Mouse (Mus musculus) duodenum, adult 2 months (tissue): Measurements from ENCODE around the gene Ano5. TPM values are rescaled to one million over a fixed set of nuclear protein-coding genes. Genes with fewer than 3 reads are reported as not detected.

Source experiments
- polyA plus RNA-seq: library from polyadenylated mRNA; depleted of rRNA; stranded (reverse); fragments of >200 nt; gene quantifications from 2 replicates; pipeline ENCODE4 v1.2.3, GENCODE M21; 2012; ENCODE audit warnings: low replicate concordance; rRNA removed

Ano5 gene
- polyA plus RNA-seq = 0.01 TPM in 1 of 2 replicates, not detected in the other

DNA sequence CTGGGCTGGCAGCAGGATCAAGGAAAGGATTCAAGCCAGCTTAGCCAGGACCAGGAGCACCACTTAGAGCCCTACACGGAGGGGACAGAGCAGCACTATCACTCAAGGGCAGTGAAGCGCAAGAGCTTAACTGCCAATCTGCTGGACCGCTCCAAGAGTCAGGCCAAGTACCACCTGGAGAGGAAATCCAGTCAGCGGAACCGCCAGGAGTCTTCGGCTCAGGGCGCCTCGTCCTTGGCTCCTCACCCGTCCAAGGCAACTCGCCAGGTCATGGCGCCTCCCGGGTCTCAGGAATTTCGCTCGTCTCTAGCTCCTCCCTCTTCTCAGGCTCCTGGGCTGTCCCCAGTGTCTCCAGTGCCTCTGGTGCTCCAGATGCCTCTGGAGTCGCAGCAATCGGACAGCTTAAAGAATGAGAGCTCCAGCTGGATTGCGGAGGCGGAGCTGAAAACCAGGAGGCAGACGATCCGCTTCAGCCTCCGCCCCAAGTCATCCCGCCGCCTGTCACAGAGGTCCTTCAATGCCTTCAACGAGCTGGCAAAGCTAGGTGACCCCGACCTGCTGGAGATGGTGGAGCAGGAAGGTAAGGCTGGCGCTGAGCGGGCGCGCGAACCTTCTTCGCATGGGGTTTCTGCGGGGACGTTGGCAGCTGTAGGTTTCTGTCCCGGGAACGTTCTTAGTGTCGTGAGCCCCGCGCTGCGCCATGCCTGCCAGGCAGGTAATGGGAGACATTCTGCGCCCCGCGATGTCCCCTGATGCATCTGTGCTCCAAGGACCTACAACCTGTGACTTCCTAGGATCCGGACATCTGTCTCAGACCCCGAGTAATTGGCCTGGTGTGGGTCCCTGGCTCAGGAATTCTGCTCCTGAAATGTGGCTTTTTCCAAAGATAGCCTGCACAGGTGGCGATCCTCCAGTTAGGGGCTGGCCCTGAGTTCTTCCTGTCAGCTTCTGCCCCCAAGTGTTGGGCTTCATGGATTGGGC lies at the start of gene Ano5:
Gene Ano5, plus strand, starts transcription at position 359 of the 981 bp plus-strand sequence.

GRCm38 (mm10) chr7:51621694-51622145 lies 110.9 kb downstream of the Ano5 start, which contains the start of gene Slc17a6:
Slc17a6 (plus strand) TSS chr7:51622006.

Other genes with a start within 250 kb of the Ano5 start
- not detected in 2 replicates for gene Slc17a6, start 111.0 kb downstream of the Ano5 start, polyA plus RNA-seq